Mouse (Mus musculus) myocyte (in vitro differentiated cells): Measurements from ENCODE around the gene Fndc3a.

Experiments used
- E2F4 ChIP-seq: IDR thresholded peaks from one replicate; pipeline ENCODE4 v1.6.1; 2011; ENCODE audit warnings: mild to moderate bottlenecking, control low read depth, moderate library complexity; ENCODE audit not compliant: insufficient read depth
- MYOD1 ChIP-seq, 3 experiments: IDR thresholded peaks; one replicate each; pipeline ENCODE4 v1.6.1; 2011; ENCODE audit warnings: control low read depth in 2 of 3, low read depth in 2 of 3, mild to moderate bottlenecking in 2 of 3, moderate library complexity in 1 of 3; ENCODE audit not compliant: insufficient read length in 2 of 3, control insufficient read depth in 1 of 3
- POLR2A ChIP-seq: IDR thresholded peaks from one replicate; pipeline ENCODE4 v1.6.1; 2011; ENCODE audit warnings: low read depth, mild to moderate bottlenecking, control low read depth, moderate library complexity; ENCODE audit not compliant: insufficient read length
- USF1 ChIP-seq: IDR thresholded peaks from one replicate; pipeline ENCODE4 v1.6.1; 2011; ENCODE audit warnings: low read depth, mild to moderate bottlenecking, control low read depth, moderate library complexity

- TF ChIP-seq USF1 = no peak
- TF ChIP-seq POLR2A = no peak
- TF ChIP-seq MYOD1 (IDR thresholded peaks at IDR 0.05; ENCODE audit: control insufficient read depth in 1 of 3, insufficient read length in 2 of 3, low read depth in 2 of 3) = no peak
- no peak for TF ChIP-seq E2F4
Observed at GRCm38 (mm10) chr14:72536392-72537017, 173.3 kb downstream of the Fndc3a start.
